Mouse (Mus musculus) liver, embryonic 15.5 days (tissue): Measurements from ENCODE around the gene Setd1b. TPM values are rescaled to one million over a fixed set of nuclear protein-coding genes. Genes with fewer than 3 reads are reported as not detected.

Experiments used
- ATAC-seq: fragments of 200-750 bp; cut with Nextera tagmentation; 2 replicates; pipeline ENCODE4 v1.8.0; 2017; ENCODE audit warnings: moderate number of reproducible peaks, mild to moderate bottlenecking, moderate library complexity; ENCODE audit not compliant: insufficient read depth
- H3K27ac ChIP-seq: fragments of 300-500 bp; sonication (generic); replicated peaks from 2 replicates; pipeline ENCODE4 v1.5.1; 2015; ENCODE audit warnings: mild to moderate bottlenecking, inconsistent platforms
- H3K27me3 ChIP-seq: fragments of 300-500 bp; sonication (generic); 2 replicates; pipeline ENCODE4 v1.6.1; 2015; ENCODE audit warnings: mild to moderate bottlenecking, inconsistent platforms
- H3K36me3 ChIP-seq: fragments of 300-500 bp; sonication (generic); replicated peaks from 2 replicates; pipeline ENCODE4 v1.6.1; 2015; ENCODE audit warnings: moderate library complexity, mild to moderate bottlenecking, inconsistent platforms
- H3K4me1 ChIP-seq: fragments of 300-500 bp; sonication (generic); replicated peaks from 2 replicates; pipeline ENCODE4 v1.6.1; 2015; ENCODE audit warnings: inconsistent platforms
- H3K4me2 ChIP-seq: fragments of 300-500 bp; sonication (generic); 2 replicates; pipeline ENCODE4 v1.6.1; 2015; ENCODE audit warnings: moderate library complexity, mild to moderate bottlenecking, inconsistent platforms
- H3K4me3 ChIP-seq: fragments of 300-500 bp; sonication (generic); replicated peaks from 2 replicates; pipeline ENCODE4 v1.5.1; 2015; ENCODE audit warnings: mild to moderate bottlenecking, inconsistent platforms
- H3K9ac ChIP-seq: fragments of 300-500 bp; sonication (generic); 2 replicates; pipeline ENCODE4 v1.6.1; 2015; ENCODE audit warnings: moderate library complexity, mild to moderate bottlenecking, inconsistent platforms
- H3K9me3 ChIP-seq: fragments of 300-500 bp; sonication (generic); replicated peaks from 2 replicates; pipeline ENCODE4 v1.6.1; 2016; ENCODE audit warnings: inconsistent platforms
- WGBS: fragments of 180-500 bp; shearing (Covaris S2); methylation state at CpG from one replicate; pipeline ENCODE4 v1.1.7; 2015; ENCODE audit warnings: mixed read lengths; ENCODE audit not compliant: insufficient replicate concordance; 5-methylcytosine and 5-hydroxymethylcytosine counted together
- polyA plus RNA-seq: library from polyadenylated mRNA; unstranded; fragments of >200 nt; fragmentation: Nextera tagmentation; extraction: Ambion mirVana; gene quantifications from 2 replicates; pipeline ENCODE4 v1.2.1, GENCODE M21; 2015

Setd1b gene
- polyA plus RNA-seq, 1 experiment from 2014 or later: 3.9 TPM

DNA sequence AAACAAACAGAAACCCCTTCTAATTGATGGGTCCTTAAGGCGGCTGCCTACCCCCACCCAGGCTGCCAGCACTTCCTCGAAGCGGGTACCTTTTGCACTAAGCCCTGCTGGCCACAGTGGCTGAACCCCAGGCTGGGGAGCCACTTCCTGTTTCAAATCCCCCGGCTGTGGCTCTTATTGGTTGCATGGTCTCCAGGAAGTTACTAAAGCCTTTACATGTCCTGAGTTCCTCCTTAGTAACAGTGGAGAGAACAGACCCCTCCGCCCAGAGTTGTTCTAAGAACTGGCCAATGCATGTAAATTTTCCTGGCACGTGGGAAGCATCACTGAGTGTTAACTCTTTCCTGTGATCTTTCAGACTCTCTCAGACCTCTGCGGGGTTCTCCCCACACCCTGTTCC lies 9.1 kb downstream of the Setd1b start:
- no peak for ATAC-seq
- H3K27ac ChIP-seq: peak overlapping the region; percentile 79
- H3K4me3 ChIP-seq: peak overlapping the region; percentile 51
- peaks cover 70% of the 10 kb centered on the region for H3K4me1 ChIP-seq
- no peaks in the 10 kb centered on the region for H3K9me3 ChIP-seq
- H3K4me2 ChIP-seq: peak overlapping the region; percentile 72
- H3K36me3 ChIP-seq: peaks cover 89% of the 10 kb centered on the region
- no peaks in the 10 kb centered on the region for H3K27me3 ChIP-seq
- peak overlapping the region; percentile 41; the same call in 1 of the 2 replicates for H3K9ac ChIP-seq
- 27% methylated on average over 7 of the region's 7 CpGs for WGBS

DNA sequence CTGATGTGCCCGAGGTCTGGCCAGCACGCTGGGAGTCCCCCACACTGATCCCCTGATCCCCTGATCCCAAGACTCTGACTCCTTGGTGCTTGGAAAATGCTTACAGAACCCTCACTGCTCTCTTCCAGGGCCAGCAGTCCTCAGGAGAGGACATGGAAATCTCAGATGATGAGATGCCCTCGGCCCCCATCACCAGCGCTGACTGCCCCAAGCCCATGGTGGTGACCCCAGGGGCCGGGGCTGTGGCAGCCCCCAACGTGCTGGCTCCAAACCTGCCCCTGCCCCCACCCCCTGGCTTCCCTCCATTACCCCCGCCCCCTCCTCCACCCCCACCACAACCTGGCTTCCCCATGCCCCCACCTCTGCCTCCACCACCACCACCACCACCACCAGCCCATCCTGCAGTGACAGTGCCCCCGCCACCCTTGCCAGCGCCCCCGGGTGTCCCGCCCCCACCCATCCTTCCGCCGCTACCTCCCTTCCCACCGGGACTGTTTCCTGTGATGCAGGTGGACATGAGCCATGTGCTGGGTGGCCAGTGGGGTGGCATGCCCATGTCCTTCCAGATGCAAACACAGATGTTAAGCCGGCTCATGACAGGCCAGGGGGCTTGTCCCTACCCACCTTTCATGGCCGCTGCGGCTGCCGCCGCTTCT lies 9.8 kb downstream of the Setd1b start:
- Histone ChIP-seq H3K36me3 (peaks cover 88% of the 10 kb centered on the region), H3K4me1 (peaks cover 62% of the 10 kb centered on the region), H3K4me3 (no peak overlapping the region), H3K27me3 (no peaks in the 10 kb centered on the region), H3K9me3 (no peaks in the 10 kb centered on the region), H3K27ac (0 out of 2 replicates have a peak overlapping the region, but pooled peaks have one; percentile 79), H3K9ac (0 out of 2 replicates have a peak overlapping the region, but pooled peaks have one; percentile 4), H3K4me2 (peak overlapping the region; percentile 72)
- no peak for ATAC-seq
- WGBS: 87% methylated on average over 18 of the region's 19 CpGs

DNA sequence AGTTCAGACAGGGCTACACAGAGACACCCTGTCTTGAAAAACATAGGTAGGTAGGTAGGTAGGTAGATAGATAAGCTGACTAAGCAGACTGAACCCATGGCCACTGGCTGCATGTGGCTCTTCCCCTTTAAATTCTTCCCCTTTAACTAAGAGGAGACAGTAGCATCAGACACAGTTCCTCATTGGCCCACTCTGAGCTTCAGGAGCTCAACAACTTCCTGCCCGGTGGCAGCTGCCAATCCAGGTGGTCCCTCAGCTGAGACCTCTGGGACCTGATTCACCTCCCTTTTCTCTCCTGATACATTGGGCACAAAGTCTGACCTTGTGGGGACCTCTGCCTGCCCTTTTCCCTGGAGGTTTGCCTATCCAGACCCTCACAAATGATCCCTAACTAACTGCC lies 10.9 kb downstream of the Setd1b start:
- no peak for ATAC-seq
- Histone ChIP-seq H3K36me3 (peaks cover 88% of the 10 kb centered on the region), H3K4me1 (peaks cover 52% of the 10 kb centered on the region)

DNA sequence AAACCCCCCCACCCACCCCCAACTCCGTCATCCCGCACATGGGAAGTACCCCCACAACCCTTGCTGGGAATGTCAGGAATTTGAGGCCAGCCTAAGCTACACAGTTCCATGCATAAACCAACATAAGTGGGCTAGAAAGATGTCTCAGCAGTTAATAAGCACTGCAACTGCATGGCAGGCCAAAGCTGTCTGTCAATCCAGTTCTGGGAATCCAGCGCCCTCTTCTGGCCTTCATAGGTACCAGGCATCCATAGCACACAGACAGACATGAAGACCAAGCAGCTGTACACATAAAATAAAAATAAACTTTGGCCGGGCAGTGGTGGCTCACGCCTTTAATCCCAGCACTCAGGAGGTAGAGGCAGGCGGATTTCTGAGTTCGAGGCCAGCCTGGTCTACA lies 13.4 kb downstream of the Setd1b start:
- H3K4me2 ChIP-seq: no peak overlapping the region
- H3K27ac ChIP-seq: no peak overlapping the region
- no peak overlapping the region for H3K4me3 ChIP-seq
- no peak for ATAC-seq
- H3K36me3 ChIP-seq: peaks cover 95% of the 10 kb centered on the region
- no peaks in the 10 kb centered on the region for H3K9me3 ChIP-seq
- no peaks in the 10 kb centered on the region for H3K27me3 ChIP-seq
- peaks cover 26% of the 10 kb centered on the region for H3K4me1 ChIP-seq
- 47% methylated on average over 7 of the region's 7 CpGs for WGBS
- H3K9ac ChIP-seq: no peak overlapping the region

More for the DNA sequence above, 10.9 kb downstream of the Setd1b start:
- Histone ChIP-seq H3K9ac (no peak overlapping the region), H3K9me3 (no peaks in the 10 kb centered on the region), H3K27ac (no peak overlapping the region), H3K4me3 (no peak overlapping the region), H3K4me2 (no peak overlapping the region; the same call in 1 of the 2 replicates), H3K27me3 (no peaks in the 10 kb centered on the region)
- WGBS: 45% methylated on average over 1 of the region's 1 CpGs

DNA sequence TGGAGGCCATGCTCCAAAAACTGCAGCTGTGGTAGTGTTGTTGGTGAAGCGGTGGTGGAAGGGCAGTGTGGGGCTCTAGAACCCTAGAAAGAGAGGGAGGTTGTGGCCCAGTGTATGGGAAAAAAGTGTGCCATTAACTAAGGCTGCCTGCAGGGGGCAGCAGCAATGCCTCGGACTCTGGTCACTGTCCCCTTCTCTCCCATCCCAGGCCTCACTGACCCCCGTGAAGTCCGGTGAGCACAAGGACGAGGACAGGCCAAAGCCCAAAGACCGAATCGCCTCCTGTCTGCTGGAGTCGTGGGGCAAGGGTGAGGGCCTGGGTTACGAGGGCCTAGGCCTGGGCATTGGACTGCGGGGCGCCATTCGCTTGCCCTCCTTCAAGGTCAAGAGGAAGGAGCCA lies 14.8 kb downstream of the Setd1b start:
- Histone ChIP-seq H3K4me3 (no peak overlapping the region), H3K4me2 (no peak overlapping the region)
- ATAC-seq: no peak

DNA sequence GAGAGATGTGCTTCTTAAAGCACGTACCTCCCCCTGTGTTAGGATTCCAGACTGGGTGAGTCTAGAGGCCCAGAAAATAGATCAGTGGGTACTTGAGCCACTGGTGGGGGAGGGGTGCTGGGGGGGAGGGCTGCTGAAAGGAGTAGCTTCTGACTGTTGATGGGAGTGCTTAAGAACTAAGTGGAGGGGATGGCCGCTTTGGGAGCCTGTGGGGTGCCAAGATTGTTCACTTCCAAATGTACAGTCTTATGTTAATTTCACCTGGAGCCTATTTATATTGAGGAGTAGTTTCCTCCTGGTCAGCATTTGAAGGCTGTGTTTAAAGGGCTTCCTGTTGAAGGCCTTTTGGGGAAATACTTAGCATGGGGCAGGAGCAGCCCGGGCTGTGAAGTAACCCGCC lies 16.0 kb downstream of the Setd1b start:
- no peak overlapping the region for H3K27ac ChIP-seq
- H3K4me3 ChIP-seq: no peak overlapping the region
- 80% methylated on average over 4 of the region's 4 CpGs for WGBS
- ATAC-seq: no peak
- H3K36me3 ChIP-seq: peaks cover 95% of the 10 kb centered on the region
- H3K9ac ChIP-seq: no peak overlapping the region
- no peaks in the 10 kb centered on the region for H3K9me3 ChIP-seq
- no peak overlapping the region for H3K4me2 ChIP-seq
- 0 out of 2 replicates have a peak, but pooled peaks cover 2% of the 10 kb centered on the region for H3K4me1 ChIP-seq
- no peaks in the 10 kb centered on the region for H3K27me3 ChIP-seq

More for the DNA sequence above, 14.8 kb downstream of the Setd1b start:
- H3K4me1 ChIP-seq: peaks cover 13% of the 10 kb centered on the region
- H3K27me3 ChIP-seq: no peaks in the 10 kb centered on the region
- no peaks in the 10 kb centered on the region for H3K9me3 ChIP-seq
- H3K9ac ChIP-seq: no peak overlapping the region
- 87% methylated on average over 12 of the region's 12 CpGs for WGBS
- peaks cover 95% of the 10 kb centered on the region for H3K36me3 ChIP-seq
- H3K27ac ChIP-seq: no peak overlapping the region

DNA sequence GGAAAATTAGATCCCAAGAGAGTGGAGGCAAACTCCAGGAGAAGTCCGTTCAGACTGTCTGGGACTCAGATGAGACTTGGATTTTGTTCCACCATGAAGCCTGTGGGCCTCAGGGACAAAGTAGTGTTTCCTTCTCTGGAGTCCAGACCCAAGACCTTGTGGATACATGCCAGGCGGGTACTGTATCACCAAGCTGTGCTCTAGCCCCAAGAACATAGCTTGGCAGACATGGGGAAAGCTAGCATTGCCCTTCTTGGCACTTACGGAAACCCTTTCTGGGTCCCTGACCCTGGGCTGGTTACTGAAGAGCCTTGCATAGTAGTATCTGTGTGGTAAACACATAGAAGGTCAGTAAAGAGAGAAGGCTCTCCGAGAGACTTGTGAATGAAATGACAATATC lies 17.5 kb downstream of the Setd1b start:
- Histone ChIP-seq H3K9ac (no peak overlapping the region), H3K36me3 (peaks cover 95% of the 10 kb centered on the region), H3K4me2 (no peak overlapping the region), H3K9me3 (no peaks in the 10 kb centered on the region), H3K27me3 (no peaks in the 10 kb centered on the region), H3K27ac (no peak overlapping the region), H3K4me3 (no peak overlapping the region), H3K4me1 (0 out of 2 replicates have a peak, but pooled peaks cover 2% of the 10 kb centered on the region)
- ATAC-seq: no peak
- WGBS: 87% methylated on average over 4 of the region's 4 CpGs

DNA sequence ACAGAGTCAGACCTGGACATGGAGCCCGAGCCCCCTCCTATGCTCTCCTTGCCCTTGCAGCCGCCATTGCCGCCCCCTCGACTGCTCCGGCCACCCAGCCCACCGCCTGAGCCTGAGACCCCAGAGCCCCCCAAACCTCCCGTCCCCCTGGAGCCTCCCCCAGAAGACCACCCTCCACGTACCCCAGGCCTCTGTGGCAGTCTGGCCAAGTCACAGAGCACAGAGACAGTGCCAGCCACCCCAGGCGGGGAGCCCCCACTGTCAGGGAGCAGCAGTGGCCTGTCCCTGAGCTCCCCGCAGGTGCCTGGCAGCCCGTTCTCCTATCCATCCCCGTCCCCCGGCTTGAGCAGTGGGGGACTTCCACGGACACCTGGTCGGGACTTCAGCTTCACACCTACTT lies 17.9 kb downstream of the Setd1b start:
- H3K4me1 ChIP-seq: 0 out of 2 replicates have a peak, but pooled peaks cover 2% of the 10 kb centered on the region
- H3K9ac ChIP-seq: no peak overlapping the region
- no peak for ATAC-seq
- no peaks in the 10 kb centered on the region for H3K9me3 ChIP-seq
- no peaks in the 10 kb centered on the region for H3K27me3 ChIP-seq
- WGBS: 86% methylated on average over 15 of the region's 15 CpGs
- H3K27ac ChIP-seq: no peak overlapping the region
- H3K4me2 ChIP-seq: no peak overlapping the region
- H3K36me3 ChIP-seq: peaks cover 95% of the 10 kb centered on the region
- no peak overlapping the region for H3K4me3 ChIP-seq

DNA sequence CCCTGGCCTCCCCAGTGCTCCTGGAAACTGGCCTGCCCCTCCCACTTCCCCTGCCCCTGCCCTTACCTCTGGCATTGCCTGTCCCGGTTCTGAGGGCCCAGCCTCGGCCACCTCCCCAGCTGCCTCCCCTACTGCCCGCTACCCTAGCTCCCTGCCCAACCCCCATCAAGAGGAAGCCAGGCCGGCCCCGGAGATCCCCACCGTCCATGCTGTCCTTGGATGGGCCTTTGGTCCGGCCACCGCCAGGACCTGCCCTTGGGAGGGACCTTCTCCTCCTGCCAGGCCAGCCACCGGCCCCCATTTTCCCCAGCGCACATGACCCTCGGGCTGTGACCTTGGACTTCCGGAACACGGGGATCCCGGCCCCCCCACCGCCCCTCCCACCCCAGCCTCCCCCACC lies 18.3 kb downstream of the Setd1b start:
- H3K27ac ChIP-seq: no peak overlapping the region
- H3K27me3 ChIP-seq: no peaks in the 10 kb centered on the region
- no peak overlapping the region for H3K9ac ChIP-seq
- H3K9me3 ChIP-seq: no peaks in the 10 kb centered on the region
- H3K36me3 ChIP-seq: peaks cover 90% of the 10 kb centered on the region
- 87% methylated on average over 15 of the region's 15 CpGs for WGBS
- H3K4me2 ChIP-seq: no peak overlapping the region
- H3K4me3 ChIP-seq: no peak overlapping the region
- 0 out of 2 replicates have a peak, but pooled peaks cover 2% of the 10 kb centered on the region for H3K4me1 ChIP-seq
- no peak for ATAC-seq

DNA sequence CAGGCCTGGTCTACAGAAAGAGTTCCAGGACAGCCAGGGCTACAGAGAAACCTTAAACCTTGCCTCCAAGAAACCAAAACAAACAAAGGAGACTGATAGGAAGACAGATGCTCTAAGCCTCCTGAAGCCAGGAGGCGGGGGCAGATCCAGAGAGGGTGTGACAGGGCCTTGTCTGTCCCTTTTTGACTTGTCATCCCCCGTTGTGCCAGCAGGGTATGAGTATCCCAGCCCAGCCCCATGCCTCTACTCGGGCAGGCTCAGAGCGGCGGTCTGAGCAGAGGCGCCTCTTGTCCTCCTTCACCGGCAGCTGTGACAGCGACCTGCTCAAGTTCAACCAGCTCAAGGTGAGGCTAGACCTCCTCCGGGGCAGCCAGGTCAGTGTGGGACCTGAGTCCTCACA lies 20.9 kb downstream of the Setd1b start:
- Histone ChIP-seq H3K36me3 (peaks cover 89% of the 10 kb centered on the region), H3K9ac (no peak overlapping the region), H3K27me3 (no peaks in the 10 kb centered on the region), H3K27ac (no peak overlapping the region), H3K4me1 (peaks cover 9% of the 10 kb centered on the region), H3K4me3 (no peak overlapping the region), H3K4me2 (no peak overlapping the region), H3K9me3 (no peaks in the 10 kb centered on the region)
- WGBS: 81% methylated on average over 9 of the region's 9 CpGs
- ATAC-seq: no peak

DNA sequence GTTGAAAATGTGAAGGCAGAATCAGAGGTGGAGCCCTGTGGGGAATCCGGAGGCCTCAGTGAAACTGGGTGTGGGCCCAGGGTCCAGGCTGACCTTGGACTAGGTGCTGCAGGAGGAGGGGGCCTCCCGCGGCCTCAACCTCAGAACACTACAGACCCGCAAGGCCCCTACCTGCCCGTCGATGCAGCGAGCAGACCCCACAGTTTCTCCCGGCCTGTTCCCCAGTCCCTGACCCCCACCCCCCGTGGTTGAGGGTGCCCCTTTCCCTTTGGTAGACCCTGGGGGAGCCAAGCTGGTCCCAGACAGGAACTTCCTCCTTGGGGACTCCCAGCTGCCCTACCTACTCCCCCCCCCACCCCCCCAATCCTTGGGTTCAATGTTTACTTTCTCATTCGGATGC lies 24.4 kb downstream of the Setd1b start:
- Histone ChIP-seq H3K4me3 (no peak overlapping the region), H3K27me3 (no peaks in the 10 kb centered on the region), H3K9ac (no peak overlapping the region), H3K4me1 (peaks cover 24% of the 10 kb centered on the region), H3K9me3 (no peaks in the 10 kb centered on the region), H3K36me3 (peaks cover 56% of the 10 kb centered on the region), H3K4me2 (no peak overlapping the region), H3K27ac (no peak overlapping the region)
- ATAC-seq: no peak
- WGBS: 82% methylated on average over 10 of the region's 10 CpGs

DNA sequence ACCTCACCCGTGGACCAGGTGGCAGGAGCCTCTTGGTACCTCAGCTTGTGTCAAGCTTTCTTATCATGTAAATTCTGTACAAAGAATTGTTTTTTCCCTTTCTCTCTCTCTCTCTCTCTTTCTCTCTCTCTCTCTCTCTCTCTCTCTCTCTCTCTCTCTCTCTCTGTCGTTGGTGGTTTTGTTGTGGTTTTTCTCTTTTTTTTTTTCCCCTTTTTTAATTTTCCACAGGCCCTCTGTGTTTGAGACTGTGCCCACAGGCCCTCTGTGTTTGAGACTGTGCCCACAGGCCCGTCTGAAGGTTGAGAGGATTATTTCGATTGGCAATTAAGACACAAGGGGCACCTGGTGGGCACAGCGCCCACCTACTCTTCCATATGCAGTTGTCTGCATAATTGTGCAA lies 25.6 kb downstream of the Setd1b start:
- ATAC-seq: no peak
- Histone ChIP-seq H3K9me3 (no peaks in the 10 kb centered on the region), H3K4me1 (peaks cover 35% of the 10 kb centered on the region), H3K36me3 (peaks cover 44% of the 10 kb centered on the region), H3K27me3 (no peaks in the 10 kb centered on the region), H3K27ac (peak overlapping the region; percentile 29; the same call in 1 of the 2 replicates), H3K4me3 (no peak overlapping the region), H3K4me2 (no peak overlapping the region), H3K9ac (no peak overlapping the region)
- 54% methylated on average over 5 of the region's 5 CpGs for WGBS
